Mouse (Mus musculus): Measurements from ENCODE around the gene Aasdh.

GRCm38 (mm10) chr5:76950343-76951105 is 45.2 kb upstream of the Aasdh start:
- TF ChIP-seq CTCF (IDR thresholded peaks at IDR 0.05; ENCODE audit: extremely low read depth, insufficient read depth, insufficient read length, insufficient replicate concordance) (no peak), POLR2A (IDR thresholded peaks at IDR 0.05; ENCODE audit: low read depth, low read length) (no peak)
